Mouse (Mus musculus) sigmoid colon, adult 10 weeks (tissue): ENCODE measurements around the gene Olfr1434. TPM values are rescaled to one million over a fixed set of nuclear protein-coding genes. Genes with fewer than 3 reads are reported as not detected.

Experiments used
- polyA plus RNA-seq: library from polyadenylated mRNA; stranded (reverse); fragments of 350-450 nt; fragmentation: Illumina TruSeq; extraction: RNeasy Lipid Tissue Mini Kit (QIAGEN cat#74804); gene quantifications from one replicate; pipeline ENCODE4 v1.2.3, GENCODE M21; 2014; ENCODE audit warnings: low read depth, low replicate concordance

The Olfr1434 gene
- not detected for polyA plus RNA-seq

GRCm38 (mm10) chr19:12279554-12279953, at the start of gene Olfr1434:
Gene Olfr1434 (plus strand): TSS chr19:12279854.

GRCm38 (mm10) chr19:12232496-12232895, 47.2 kb upstream of the Olfr1434 start, which contains the start of gene Olfr1432:
Gene Olfr1432 (minus strand): TSS chr19:12232596.

GRCm38 (mm10) chr19:12241559-12241958, 38.1 kb upstream of the Olfr1434 start, which contains the start of gene Olfr262:
Gene Olfr262 (minus strand): TSS chr19:12241659.

GRCm38 (mm10) chr19:12260732-12261131, 18.9 kb upstream of the Olfr1434 start, which contains the start of gene Olfr235:
Gene Olfr235 (plus strand): TSS chr19:12261032.

GRCm38 (mm10) chr19:12299030-12299429, 19.4 kb downstream of the Olfr1434 start, which contains the start of gene Olfr1436:
Gene Olfr1436 (minus strand): TSS chr19:12299130.

GRCm38 (mm10) chr19:12325001-12325400, 45.3 kb downstream of the Olfr1434 start, which contains the start of gene Olfr1437:
Gene Olfr1437 (minus strand): TSS chr19:12325101.

Other genes with a start within 250 kb of the Olfr1434 start
- gene Olfr1423, start 238.5 kb upstream of the Olfr1434 start, polyA plus RNA-seq = not detected
- not detected for gene Olfr1424, start 217.2 kb upstream of the Olfr1434 start, polyA plus RNA-seq
- not detected for gene Olfr1425, start 202.1 kb upstream of the Olfr1434 start, polyA plus RNA-seq
- gene Olfr1426, start 187.8 kb upstream of the Olfr1434 start, polyA plus RNA-seq = not detected
- gene Olfr1427, start 176.5 kb upstream of the Olfr1434 start, polyA plus RNA-seq = not detected
- gene Olfr1428, start 164.0 kb upstream of the Olfr1434 start, polyA plus RNA-seq = not detected
- gene Olfr76, start 156.7 kb upstream of the Olfr1434 start, polyA plus RNA-seq = not detected
- not detected for gene Olfr1555-ps1, start 109.7 kb upstream of the Olfr1434 start, polyA plus RNA-seq
- not detected for gene Olfr1431, start 79.2 kb upstream of the Olfr1434 start, polyA plus RNA-seq
- not detected for gene Olfr1432, start 47.3 kb upstream of the Olfr1434 start, polyA plus RNA-seq
- not detected for gene Olfr262, start 38.2 kb upstream of the Olfr1434 start, polyA plus RNA-seq
- gene Olfr235, start 18.8 kb upstream of the Olfr1434 start, polyA plus RNA-seq = not detected
- not detected for gene Olfr1436, start 19.3 kb downstream of the Olfr1434 start, polyA plus RNA-seq
- not detected for gene Olfr1437, start 45.2 kb downstream of the Olfr1434 start, polyA plus RNA-seq
- not detected for gene Olfr1438-ps1, start 56.1 kb downstream of the Olfr1434 start, polyA plus RNA-seq
- not detected for gene Olfr1440, start 107.4 kb downstream of the Olfr1434 start, polyA plus RNA-seq
- gene Olfr1441, start 137.6 kb downstream of the Olfr1434 start, polyA plus RNA-seq = not detected
- not detected for gene Pfpl, start 148.1 kb downstream of the Olfr1434 start, polyA plus RNA-seq
- 42.2 TPM for gene Mpeg1, start 180.9 kb downstream of the Olfr1434 start, polyA plus RNA-seq
- 12.0 TPM for gene Dtx4, start 221.6 kb downstream of the Olfr1434 start, polyA plus RNA-seq